Comparison of ENCODE assay signal across 30 mouse cellular contexts in genomic region chr14:88427370-88427769, GRCm38 (mm10). TPM values are rescaled to one million over a fixed set of nuclear protein-coding genes. Genes with fewer than 3 reads are reported as not detected.
"Had no signal": no experiment of that assay in that cellular context is flagged by ENCODE, and none has a peak within 500 bp of the region (broad histone marks: within the 10 kb centered on the region; RNA-seq: fewer than 3 reads in every experiment).

No protein-coding gene starts in this region.

- DNase-seq: gastrocnemius, postnatal 14 days; gastrocnemius, postnatal 36 days; heart, adult 11 months; heart, adult 2 months; heart, postnatal 14 days; heart, postnatal 36 days; kidney, adult 11 months; kidney, adult 2 months; kidney, adult 9 months; kidney, postnatal 14 days; kidney, postnatal 36 days; layer of hippocampus, adult 9-11 months; liver; liver, embryonic 13.5 days; liver, postnatal 0 days had no signal

- H3K27me3 ChIP-seq: heart, embryonic 13.5 days; heart, embryonic 15.5 days; hindbrain, embryonic 13.5 days; hindbrain, embryonic 15.5 days; kidney, embryonic 15.5 days; limb, embryonic 12.5 days; liver, embryonic 13.5 days; liver, embryonic 15.5 days had no signal

- H3K4me3 ChIP-seq: heart, adult 2 months; heart, embryonic 13.5 days; heart, embryonic 15.5 days; hindbrain, embryonic 13.5 days; hindbrain, embryonic 15.5 days; kidney, embryonic 15.5 days; left cerebral cortex, adult 2 months; limb, embryonic 10.5 days; limb, embryonic 12.5 days; liver, embryonic 13.5 days; liver, embryonic 15.5 days had no signal

- H3K4me2 ChIP-seq: heart, embryonic 11.5 days; heart, embryonic 13.5 days; heart, embryonic 15.5 days; hindbrain, embryonic 13.5 days; hindbrain, embryonic 15.5 days; kidney, embryonic 15.5 days; limb, embryonic 12.5 days; liver, embryonic 11.5 days; liver, embryonic 13.5 days; liver, embryonic 15.5 days had no signal

- ATAC-seq: hindbrain, postnatal 0 days; intestine, embryonic 16.5 days; liver, postnatal 0 days had no signal

- H3K36me3 ChIP-seq: heart, embryonic 13.5 days; heart, embryonic 15.5 days; hindbrain, embryonic 13.5 days; hindbrain, embryonic 15.5 days; kidney, embryonic 15.5 days; limb, embryonic 10.5 days; limb, embryonic 12.5 days; liver, embryonic 13.5 days; liver, embryonic 15.5 days had no signal

- H3K9ac ChIP-seq: heart, embryonic 13.5 days; heart, embryonic 15.5 days; hindbrain, embryonic 13.5 days; hindbrain, embryonic 15.5 days; kidney, embryonic 15.5 days; limb, embryonic 12.5 days; liver, embryonic 13.5 days; liver, embryonic 15.5 days; liver, postnatal 0 days had no signal

- H3K4me1 ChIP-seq: heart, embryonic 13.5 days; heart, embryonic 15.5 days; hindbrain, embryonic 13.5 days; hindbrain, embryonic 15.5 days; kidney, embryonic 15.5 days; limb, embryonic 10.5 days; limb, embryonic 12.5 days; liver, embryonic 13.5 days; liver, embryonic 15.5 days had no signal

- H3K9me3 ChIP-seq: heart, embryonic 13.5 days; heart, embryonic 15.5 days; hindbrain, embryonic 13.5 days; hindbrain, embryonic 15.5 days; kidney, embryonic 15.5 days; limb, embryonic 10.5 days; limb, embryonic 12.5 days; liver, embryonic 13.5 days; liver, embryonic 15.5 days had no signal

- H3K27ac ChIP-seq: heart, adult 2 months; heart, embryonic 13.5 days; heart, embryonic 15.5 days; hindbrain, embryonic 13.5 days; hindbrain, embryonic 15.5 days; hindbrain, postnatal 0 days; kidney, embryonic 15.5 days; kidney, postnatal 0 days; left cerebral cortex, adult 2 months; limb, embryonic 10.5 days; limb, embryonic 12.5 days; liver, embryonic 13.5 days; liver, embryonic 15.5 days had no signal

RNA-seq across cellular contexts. Expression of gene Pcdh20, which starts 43.8 kb away (rescaled TPM):
- total RNA-seq: hematopoietic stem cell, adult 5-6 weeks had no signal
